Mouse (Mus musculus): ENCODE results near the gene Pfdn4.

GRCm38 (mm10) chr2:170483914-170484313, 12.3 kb upstream of the Pfdn4 start:
- TF ChIP-seq CTCF (IDR thresholded peaks at IDR 0.05; ENCODE audit: borderline replicate concordance, extremely low read depth, insufficient read depth, insufficient read length) (no peak), POLR2A (IDR thresholded peaks at IDR 0.05; ENCODE audit: borderline replicate concordance, extremely low read depth, insufficient read depth, insufficient read length, poor library complexity, severe bottlenecking) (no peak)
